Mouse (Mus musculus): Measurements from ENCODE around the gene Nell2. TPM values are rescaled to one million over a fixed set of nuclear protein-coding genes. Genes with fewer than 3 reads are reported as not detected.

The Nell2 gene
- total and polyA plus RNA-seq, 3 experiments = not detected

DNA sequence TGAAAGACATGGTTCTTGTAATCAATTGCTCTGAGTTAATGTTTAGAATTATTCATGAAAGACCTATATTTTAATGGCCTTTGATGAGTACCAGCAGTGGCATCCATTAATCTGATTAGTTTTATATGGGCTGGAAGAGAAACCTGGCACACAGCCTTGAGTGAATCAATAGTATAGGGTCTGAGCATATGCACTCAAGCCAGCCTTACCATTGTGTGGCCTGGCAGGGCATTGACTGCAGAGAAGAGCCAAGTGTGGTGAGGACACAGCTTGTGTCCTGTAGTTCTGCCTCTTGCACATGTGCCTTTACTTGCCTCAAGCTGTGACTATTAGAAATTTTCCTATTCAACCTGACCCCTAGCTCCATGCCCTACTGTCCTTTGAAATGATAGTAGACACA lies 426.8 kb downstream of the Nell2 start:
- in situ Hi-C loops (cut with MboI; ENCODE audit: low pct_ligation_motif_present, low pct_unique_long_range_greater_than_20kb, low sequenced_read_pairs) = no loop called here
- no peaks in the 10 kb centered on the region for H3K27me3 ChIP-seq (replicated peaks)
- H3K9me3 ChIP-seq (replicated peaks; ENCODE audit: low read length) = peaks cover 68% of the 10 kb centered on the region
- no peak overlapping the region for H3K4me3 ChIP-seq (replicated peaks in 1 of 3; ENCODE audit: low read depth in 2 of 3, low read length in 2 of 3, poor library complexity in 1 of 3)
- H3K79me2 ChIP-seq (replicated peaks; ENCODE audit: control insufficient read depth, extremely low read depth, insufficient read depth, poor library complexity, severe bottlenecking) = no peaks in the 10 kb centered on the region
- dilution Hi-C loops (cut with MboI; ENCODE audit: extremely low pct_ligation_motif_present, extremely low pct_unique_long_range_greater_than_20kb, low sequenced_read_pairs) = no loop called here
- H3K27ac ChIP-seq (ENCODE audit: insufficient read depth, low read depth) = no peak overlapping the region
- H3K4me1 ChIP-seq (ENCODE audit: control insufficient read depth in 1 of 2, insufficient read depth in 2 of 2) = no peaks in the 10 kb centered on the region
- DNase-seq (ENCODE audit: extremely low read depth) = no peak
- TF ChIP-seq JUN (IDR thresholded peaks at IDR 0.05; ENCODE audit: insufficient read depth, low read depth, low read length) (no peak), SMC3 (IDR thresholded peaks at IDR 0.05; ENCODE audit: low read depth, low read length) (no peak), NRF1 (IDR thresholded peaks at IDR 0.05; ENCODE audit: low read depth, low read length) (no peak), MAFK (IDR thresholded peaks at IDR 0.05; ENCODE audit: insufficient replicate concordance, low read length) (no peak), JUND (conservative IDR thresholded peaks at IDR 0.05; ENCODE audit: low read depth, low read length) (no peak), CHD1 (IDR thresholded peaks at IDR 0.05; ENCODE audit: low read depth, low read length) (no peak), CTCF (conservative IDR thresholded peaks at IDR 0.05 in 1 of 2, IDR thresholded peaks at IDR 0.05 in 1 of 2; ENCODE audit: low read depth in 2 of 2, low read length in 2 of 2) (no peak), KAT2A (IDR thresholded peaks at IDR 0.05; ENCODE audit: insufficient replicate concordance, low read length) (no peak), HCFC1 (IDR thresholded peaks at IDR 0.05; ENCODE audit: low read depth, low read length) (no peak), CHD2 (IDR thresholded peaks at IDR 0.05; ENCODE audit: low read length) (no peak), POLR2AphosphoS2 (IDR thresholded peaks at IDR 0.05; ENCODE audit: low read depth, low read length) (no peak), MYC (IDR thresholded peaks at IDR 0.05; ENCODE audit: low read depth, low read length) (no peak), ZNF384 (IDR thresholded peaks at IDR 0.05; ENCODE audit: low read depth, low read length) (no peak), MAZ (IDR thresholded peaks at IDR 0.05; ENCODE audit: low read depth, low read length) (no peak), ZKSCAN1 (IDR thresholded peaks at IDR 0.05; ENCODE audit: borderline replicate concordance, low read depth, low read length) (no peak), BHLHE40 (IDR thresholded peaks at IDR 0.05; ENCODE audit: low read depth, low read length) (no peak), ZC3H11A (IDR thresholded peaks at IDR 0.05; ENCODE audit: low read depth, low read length) (no peak), USF2 (conservative IDR thresholded peaks at IDR 0.05; ENCODE audit: low read depth, low read length) (no peak), ZMIZ1 (IDR thresholded peaks at IDR 0.05; ENCODE audit: low read depth, low read length) (no peak)
- H3K9ac ChIP-seq (ENCODE audit: insufficient read depth, low read depth) = no peak overlapping the region
- H3K36me3 ChIP-seq (replicated peaks in 1 of 2; ENCODE audit: control insufficient read depth in 1 of 2, insufficient read depth in 1 of 2, low read length in 1 of 2) = no peaks in the 10 kb centered on the region
- no peak overlapping the region for H3K4me2 ChIP-seq (ENCODE audit: insufficient read depth, low read depth, poor library complexity, severe bottlenecking)

DNA sequence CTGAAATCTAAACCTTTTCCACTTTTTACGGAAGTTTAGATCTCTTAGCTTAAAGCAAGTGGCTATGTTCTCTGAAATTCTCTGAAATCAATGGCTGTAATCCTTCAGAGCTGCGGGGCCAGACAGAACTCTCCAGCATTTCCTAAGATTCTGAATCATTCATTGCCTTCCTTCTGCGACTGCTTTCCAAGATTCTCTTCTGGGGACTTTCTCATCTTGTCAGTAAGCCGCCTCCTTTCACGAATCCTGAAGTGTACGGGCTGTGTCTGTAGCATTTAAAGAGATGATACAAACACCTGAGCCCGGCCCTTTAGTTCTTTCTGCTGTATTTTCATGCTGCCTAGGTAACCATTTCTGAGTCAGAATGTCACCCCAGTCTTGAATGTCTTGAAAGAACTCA lies 428.2 kb downstream of the Nell2 start:
- Histone ChIP-seq H3K36me3 (replicated peaks in 1 of 2; ENCODE audit: control insufficient read depth in 1 of 2, insufficient read depth in 1 of 2, low read length in 1 of 2) (no peaks in the 10 kb centered on the region), H3K79me2 (replicated peaks; ENCODE audit: control insufficient read depth, extremely low read depth, insufficient read depth, poor library complexity, severe bottlenecking) (no peaks in the 10 kb centered on the region), H3K27ac (ENCODE audit: insufficient read depth, low read depth) (no peak overlapping the region), H3K4me3 (replicated peaks in 1 of 3; ENCODE audit: low read depth in 2 of 3, low read length in 2 of 3, poor library complexity in 1 of 3) (no peak overlapping the region), H3K27me3 (replicated peaks) (no peaks in the 10 kb centered on the region), H3K9me3 (replicated peaks; ENCODE audit: low read length) (peaks cover 61% of the 10 kb centered on the region), H3K9ac (ENCODE audit: insufficient read depth, low read depth) (no peak overlapping the region), H3K4me1 (ENCODE audit: control insufficient read depth in 1 of 2, insufficient read depth in 2 of 2) (no peaks in the 10 kb centered on the region), H3K4me2 (ENCODE audit: insufficient read depth, low read depth, poor library complexity, severe bottlenecking) (no peak overlapping the region)
- TF ChIP-seq UBTF (IDR thresholded peaks at IDR 0.05; ENCODE audit: low read depth, low read length) (no peak), ZKSCAN1 (IDR thresholded peaks at IDR 0.05; ENCODE audit: borderline replicate concordance, low read depth, low read length) (no peak), NELFE (IDR thresholded peaks at IDR 0.05; ENCODE audit: low read depth, low read length) (no peak), ZMIZ1 (IDR thresholded peaks at IDR 0.05; ENCODE audit: low read depth, low read length) (no peak), ZC3H11A (IDR thresholded peaks at IDR 0.05; ENCODE audit: low read depth, low read length) (no peak), RCOR1 (conservative IDR thresholded peaks at IDR 0.05; ENCODE audit: low read depth, low read length) (no peak), ZNF384 (IDR thresholded peaks at IDR 0.05; ENCODE audit: low read depth, low read length) (no peak), IRF4 (IDR thresholded peaks at IDR 0.05; ENCODE audit: low read depth, low read length) (no peak), PAX5 (IDR thresholded peaks at IDR 0.05; ENCODE audit: low read length) (no peak), EP300 (IDR thresholded peaks at IDR 0.05; ENCODE audit: low read length) (no peak), POLR2A (IDR thresholded peaks at IDR 0.05; ENCODE audit: low read depth, low read length) (no peak), ELF1 (IDR thresholded peaks at IDR 0.05; ENCODE audit: low read depth, low read length) (no peak), TBP (conservative IDR thresholded peaks at IDR 0.05; ENCODE audit: low read depth, low read length) (no peak), KAT2A (IDR thresholded peaks at IDR 0.05; ENCODE audit: insufficient replicate concordance, low read length) (no peak), RAD21 (IDR thresholded peaks at IDR 0.05; ENCODE audit: low read depth, low read length) (no peak), NRF1 (IDR thresholded peaks at IDR 0.05; ENCODE audit: low read depth, low read length) (no peak), BHLHE40 (IDR thresholded peaks at IDR 0.05; ENCODE audit: low read depth, low read length) (no peak), JUND (conservative IDR thresholded peaks at IDR 0.05; ENCODE audit: low read depth, low read length) (no peak), MXI1 (IDR thresholded peaks at IDR 0.05; ENCODE audit: low read depth, low read length) (no peak)
- in situ Hi-C loops (cut with MboI; ENCODE audit: low pct_ligation_motif_present, low pct_unique_long_range_greater_than_20kb, low sequenced_read_pairs) (no loop called here), dilution Hi-C loops (cut with MboI; ENCODE audit: extremely low pct_ligation_motif_present, extremely low pct_unique_long_range_greater_than_20kb, low sequenced_read_pairs) (no loop called here)
- DNase-seq (ENCODE audit: extremely low read depth) = no peak

All from CH12.LX (cell line).